Mouse (Mus musculus): ENCODE results near the gene Kiss1. TPM values are rescaled to one million over a fixed set of nuclear protein-coding genes. Genes with fewer than 3 reads are reported as not detected.

Kiss1 gene
- 2.6 and 2.9 TPM in 2 replicates for polyA plus RNA-seq (2012; rRNA removed)

GRCm38 (mm10) chr1:133321267-133321925 lies at the start of gene Kiss1:
Gene Kiss1 (plus strand): TSS chr1:133321875.

GRCm38 (mm10) chr1:133309652-133310267 lies 11.9 kb upstream of the Kiss1 start, which contains the start of gene Golt1a:
Gene Golt1a (plus strand): TSS chr1:133309800.

DNA sequence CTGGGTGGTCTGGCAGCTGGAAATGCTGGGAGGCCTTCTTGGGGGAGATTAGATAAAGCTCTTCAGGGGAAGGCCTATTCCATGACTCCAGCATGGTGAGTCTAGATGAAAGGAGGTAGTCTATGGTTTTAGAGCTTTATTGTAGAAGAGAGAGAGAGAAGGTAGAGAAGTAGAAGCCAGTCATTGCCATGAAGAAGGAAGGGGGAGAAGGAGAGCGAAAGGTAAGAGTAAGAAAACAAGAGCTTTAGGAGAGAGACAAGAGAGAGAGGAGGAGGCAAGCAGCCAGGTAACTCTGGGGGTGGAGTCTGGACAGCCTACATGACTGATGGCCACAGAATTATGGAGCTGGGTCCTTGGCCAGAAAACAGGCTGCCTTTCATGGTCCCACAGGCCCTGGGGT lies 28.5 kb downstream of the Kiss1 start, which contains the start of gene Ren1:
Gene Ren1, plus strand, starts transcription at position 301 of the 400 bp plus-strand sequence.

DNA sequence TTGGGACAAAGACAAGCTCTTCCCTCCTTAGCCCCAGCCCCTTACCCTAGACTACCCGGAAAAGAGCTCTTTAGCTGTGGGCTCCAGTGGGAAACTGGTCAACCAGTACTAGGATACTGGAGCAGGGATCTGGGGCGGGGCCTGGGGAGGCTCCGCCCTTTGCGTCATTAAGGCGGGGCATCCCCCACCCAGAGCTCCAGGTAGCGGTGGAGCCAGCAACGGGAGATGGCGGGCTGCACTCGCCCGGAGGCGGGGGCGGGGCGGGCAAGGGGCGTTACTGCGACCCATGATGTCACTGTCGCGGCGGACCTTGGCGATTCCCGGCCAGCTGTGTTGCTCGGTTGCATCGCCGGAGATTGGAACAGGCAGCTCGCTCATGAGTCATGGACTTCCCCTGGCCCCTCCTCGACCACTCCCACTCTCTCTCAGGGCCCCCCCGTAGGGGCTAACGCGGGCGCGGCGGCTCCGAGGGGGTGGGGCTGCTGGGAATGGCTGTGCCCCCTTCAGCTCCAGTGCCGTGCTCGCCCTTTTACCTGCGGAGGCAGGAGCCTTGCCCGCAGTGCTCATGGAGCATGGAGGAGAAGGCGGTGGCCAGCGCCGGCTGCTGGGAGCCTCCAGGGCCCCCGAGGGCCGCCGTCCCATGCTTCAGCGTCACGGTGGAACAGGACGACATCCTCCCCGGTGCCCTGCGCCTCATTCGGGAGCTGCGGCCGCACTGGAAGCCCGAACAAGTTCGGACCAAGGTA lies 41.8 kb downstream of the Kiss1 start, which contains the start of gene Etnk2:
Gene Etnk2, plus strand, starts transcription at position 297 of the 746 bp plus-strand sequence.

Other genes with a start within 250 kb of the Kiss1 start
- 22.3 and 32.7 TPM in 2 replicates for gene Ppp1r15b, start 190.7 kb upstream of the Kiss1 start, polyA plus RNA-seq (2012; rRNA removed)
- gene Plekha6, start 157.7 kb upstream of the Kiss1 start, polyA plus RNA-seq (2012; rRNA removed), result 26.8 and 33.3 TPM in 2 replicates
- gene Golt1a, start 12.1 kb upstream of the Kiss1 start, polyA plus RNA-seq (2012; rRNA removed), result 0.79 and 2.6 TPM in 2 replicates
- gene Ren1, start 28.6 kb downstream of the Kiss1 start, polyA plus RNA-seq (2012; rRNA removed), result 8.1 and 8.3 TPM in 2 replicates
- gene Etnk2, start 41.7 kb downstream of the Kiss1 start, polyA plus RNA-seq (2012; rRNA removed), result 43.0 and 54.1 TPM in 2 replicates
- gene Sox13, start 102.5 kb downstream of the Kiss1 start, polyA plus RNA-seq (2012; rRNA removed), result 65.4 and 71.7 TPM in 2 replicates

Measured in ovary, adult 2 months (tissue).